Mouse (Mus musculus): ENCODE measurements around the gene Cfhr1. TPM values are rescaled to one million over a fixed set of nuclear protein-coding genes. Genes with fewer than 3 reads are reported as not detected.

The Cfhr1 gene
- 1.0 and 1.2 TPM in 2 replicates for polyA plus RNA-seq (2015; fragmentation: Nextera tagmentation; extraction: Ambion mirVana)

DNA sequence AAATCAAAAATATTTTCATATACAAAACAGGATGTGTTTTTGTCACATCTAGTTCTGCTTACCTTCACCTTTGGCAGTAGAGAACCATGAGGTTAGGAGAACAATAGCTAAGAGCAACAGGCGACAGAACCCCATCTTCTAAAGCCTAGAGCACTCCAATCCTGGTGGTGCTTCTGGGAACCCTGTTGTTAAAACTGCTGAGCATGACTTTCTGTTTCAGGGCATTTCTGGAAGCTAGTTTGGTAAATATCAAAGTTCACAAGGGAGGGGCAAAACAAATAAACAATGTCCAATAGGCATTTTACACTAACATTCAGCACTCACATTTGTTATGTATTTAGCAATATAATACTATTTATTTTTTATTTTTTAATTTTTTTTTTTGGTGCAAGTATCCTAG is at the start of gene Cfhr1:
Gene Cfhr1, minus strand, starts transcription at position 249 of the 400 bp plus-strand sequence.

DNA sequence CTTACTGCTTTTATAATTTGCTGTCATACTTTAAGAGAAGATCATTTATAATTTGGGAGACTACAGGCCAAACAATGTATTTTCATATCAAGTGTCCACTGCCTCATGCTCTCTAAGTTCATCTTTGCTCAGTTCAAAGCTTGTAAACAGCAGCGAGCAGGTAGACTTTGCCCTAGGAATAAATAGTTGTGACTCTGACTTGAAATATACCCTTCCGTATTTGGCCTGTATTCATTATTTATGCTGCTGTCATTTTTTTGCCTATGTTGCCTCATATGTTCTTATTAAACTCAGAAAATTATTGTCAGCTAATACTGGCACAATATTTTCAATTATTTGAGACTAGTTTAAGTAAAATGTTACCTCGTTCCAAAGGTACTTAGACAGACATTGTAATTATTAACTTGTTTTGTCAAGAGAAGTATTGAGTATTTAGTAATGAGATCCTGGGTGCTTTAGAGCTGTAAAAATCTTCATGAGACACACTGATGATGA is 58.8 kb downstream of the Cfhr1 start, which contains the start of gene F13b:
Gene F13b, plus strand, starts transcription at position 445 of the 495 bp plus-strand sequence.

Other genes starting within 250 kb of the Cfhr1 start
- 0.11 and 0.17 TPM in 2 replicates for gene Crb1, start 183.2 kb downstream of the Cfhr1 start, polyA plus RNA-seq (2015; fragmentation: Nextera tagmentation; extraction: Ambion mirVana)
- gene Zbtb41, start 138.0 kb downstream of the Cfhr1 start, polyA plus RNA-seq (2015; fragmentation: Nextera tagmentation; extraction: Ambion mirVana): 3.1 and 4.7 TPM in 2 replicates
- 3.3 and 3.5 TPM in 2 replicates for gene Aspm, start 105.5 kb downstream of the Cfhr1 start, polyA plus RNA-seq (2015; fragmentation: Nextera tagmentation; extraction: Ambion mirVana)
- 2.7 and 2.8 TPM in 2 replicates for gene F13b, start 58.6 kb downstream of the Cfhr1 start, polyA plus RNA-seq (2015; fragmentation: Nextera tagmentation; extraction: Ambion mirVana)
- 0.21 and 0.24 TPM in 2 replicates for gene Gm4788, start 221.0 kb upstream of the Cfhr1 start, polyA plus RNA-seq (2015; fragmentation: Nextera tagmentation; extraction: Ambion mirVana)

Data from adrenal gland, postnatal 0 days (tissue).